Mouse (Mus musculus): ENCODE measurements at regions not wholly inside any gene's neighbourhood (a gene's known extent, or its start where the extent isn't known, plus 50 kb on each side); places are given as distances from the start of the nearest gene placed in this dataset.
A peak's percentile ranks its signal among the peaks of the same experiment; 100 is the strongest.

- DNase-seq (ENCODE audit: low spot score in 2 of 2), result no peak
Measured at GRCm38 (mm10) chr2:30698758-30699535, 104.1 kb downstream of the Cstad start.

- no peak for DNase-seq (ENCODE audit: low spot score in 2 of 2)
Measured at GRCm38 (mm10) chr2:30697851-30698250, 103.0 kb downstream of the Cstad start.

- no peak for DNase-seq (ENCODE audit: low spot score in 2 of 2)
Measured at GRCm38 (mm10) chr2:30695771-30696456, 101.1 kb downstream of the Cstad start.

- no peak for DNase-seq (ENCODE audit: low spot score in 2 of 2)
Measured at GRCm38 (mm10) chr2:30695041-30695440, 100.2 kb downstream of the Cstad start.

GRCm38 (mm10) chr2:30693206-30694035 is 98.6 kb downstream of the Cstad start:
- peak; percentile 86 to 89 for DNase-seq (ENCODE audit: low spot score in 2 of 2)

GRCm38 (mm10) chr2:30692561-30693205 is 97.8 kb downstream of the Cstad start:
- peak; percentile 55 to 69 for DNase-seq (ENCODE audit: low spot score in 2 of 2)

GRCm38 (mm10) chr2:30691857-30692560 is 97.2 kb downstream of the Cstad start:
- peak; percentile 92 to 94 for DNase-seq (ENCODE audit: low spot score in 2 of 2)

- peak in 1 of 2 experiments; percentile 8 for DNase-seq (ENCODE audit: low spot score in 2 of 2)
Measured at GRCm38 (mm10) chr2:30690925-30691856, 96.4 kb downstream of the Cstad start.

GRCm38 (mm10) chr2:30690307-30690706 is 95.5 kb downstream of the Cstad start:
- peak in 1 of 2 experiments; percentile 38 for DNase-seq (ENCODE audit: low spot score in 2 of 2)

- DNase-seq (ENCODE audit: low spot score in 2 of 2), result no peak
Measured at GRCm38 (mm10) chr2:30688402-30688801, 93.6 kb downstream of the Cstad start.

GRCm38 (mm10) chr2:30687121-30687551 is 92.3 kb downstream of the Cstad start:
- DNase-seq (ENCODE audit: low spot score in 2 of 2), result peak; percentile 60 to 71

GRCm38 (mm10) chr2:30686359-30686758 is 91.5 kb downstream of the Cstad start:
- no peak for DNase-seq (ENCODE audit: low spot score in 2 of 2)

GRCm38 (mm10) chr2:30685137-30685860 is 90.5 kb downstream of the Cstad start:
- peak in 1 of 2 experiments; percentile 17 for DNase-seq (ENCODE audit: low spot score in 2 of 2)

GRCm38 (mm10) chr2:30684461-30684860 is 89.6 kb downstream of the Cstad start:
- no peak for DNase-seq (ENCODE audit: low spot score in 2 of 2)

GRCm38 (mm10) chr2:30682146-30682825 is 87.4 kb downstream of the Cstad start:
- DNase-seq (ENCODE audit: low spot score in 2 of 2), result no peak

- no peak for DNase-seq (ENCODE audit: low spot score in 2 of 2)
Measured at GRCm38 (mm10) chr2:30681642-30682041, 86.8 kb downstream of the Cstad start.

- DNase-seq (ENCODE audit: low spot score in 2 of 2), result no peak
Measured at GRCm38 (mm10) chr2:30679041-30679440, 84.2 kb downstream of the Cstad start.

- no peak for DNase-seq (ENCODE audit: low spot score in 2 of 2)
Measured at GRCm38 (mm10) chr2:30677498-30677897, 82.7 kb downstream of the Cstad start.

Data from frontal cortex, postnatal 36 days (tissue).